Mouse (Mus musculus) splenic B cell, adult 2 months (primary cell): ENCODE measurements around the gene Fam47c.

Experiments
- DNase-seq: peaks from one replicate; pipeline ENCODE4 v3.0.0-alpha.2; 2011; ENCODE audit warnings: low read depth, low spot score
- H3K27me3 ChIP-seq: 2 replicates; pipeline ENCODE4 v1.6.1; 2012; ENCODE audit warnings: mild to moderate bottlenecking, low read length, moderate library complexity, mixed read lengths; ENCODE audit not compliant: control insufficient read depth, poor library complexity, insufficient read depth, severe bottlenecking
- H3K36me3 ChIP-seq: 2 replicates; pipeline ENCODE4 v1.6.1; 2012; ENCODE audit warnings: mild to moderate bottlenecking, low read length, moderate library complexity, mixed read lengths; ENCODE audit not compliant: control insufficient read depth, poor library complexity, insufficient read depth, severe bottlenecking

The Fam47c gene

GRCm38 (mm10) chrX:78737463-78737862 is at the start of gene Fam47c:
Gene Fam47c, plus strand, starts transcription at chrX:78737763.
- H3K36me3 ChIP-seq, result no peaks in the 10 kb centered on the region
- no peaks in the 10 kb centered on the region for H3K27me3 ChIP-seq
- DNase-seq, result no peak

- no peaks in the 10 kb centered on the region for H3K27me3 ChIP-seq
- no peak for DNase-seq
- no peaks in the 10 kb centered on the region for H3K36me3 ChIP-seq
Measured at GRCm38 (mm10) chrX:78769408-78769807, 31.8 kb downstream of the Fam47c start.

GRCm38 (mm10) chrX:78777078-78777477 is 39.5 kb downstream of the Fam47c start:
- DNase-seq, result no peak

More at GRCm38 (mm10) chrX:78777078-78777477, 39.5 kb downstream of the Fam47c start:
- Histone ChIP-seq H3K36me3 (no peaks in the 10 kb centered on the region), H3K27me3 (no peaks in the 10 kb centered on the region)
